Mouse (Mus musculus) intestine, embryonic 16.5 days (tissue): ENCODE data around the gene Abl1. TPM values are rescaled to one million over a fixed set of nuclear protein-coding genes. Genes with fewer than 3 reads are reported as not detected.

ENCODE experiments used
- ATAC-seq: fragments of 200-750 bp; cut with Nextera tagmentation; 2 replicates; pipeline ENCODE4 v1.8.0; 2017; ENCODE audit warnings: moderate TSS enrichment, moderate library complexity
- H3K27ac ChIP-seq: fragments of 300-500 bp; sonication (generic); 2 replicates; pipeline ENCODE4 v1.5.1; 2014; ENCODE audit warnings: mild to moderate bottlenecking, low read length
- H3K27me3 ChIP-seq: fragments of 300-500 bp; sonication (generic); replicated peaks from 2 replicates; pipeline ENCODE4 v1.6.1; 2014; ENCODE audit warnings: low read length, control low read depth, mixed read lengths; ENCODE audit not compliant: control insufficient read depth, insufficient read depth
- H3K36me3 ChIP-seq: fragments of 300-500 bp; sonication (generic); 2 replicates; pipeline ENCODE4 v1.6.1; 2014; ENCODE audit warnings: low read length, control low read depth; ENCODE audit not compliant: control insufficient read depth, insufficient read depth
- H3K4me1 ChIP-seq: fragments of 300-500 bp; sonication (generic); 2 replicates; pipeline ENCODE4 v1.6.1; 2014; ENCODE audit warnings: low read length, control low read depth, mixed read lengths; ENCODE audit not compliant: control insufficient read depth, insufficient read depth
- H3K4me2 ChIP-seq: fragments of 300-500 bp; sonication (generic); 2 replicates; pipeline ENCODE4 v1.6.1; 2014; ENCODE audit warnings: low read depth, low read length, control low read depth
- H3K4me3 ChIP-seq: fragments of 300-500 bp; sonication (generic); 2 replicates; pipeline ENCODE4 v1.5.1; 2014; ENCODE audit warnings: mild to moderate bottlenecking, low read length
- H3K9ac ChIP-seq: fragments of 300-500 bp; sonication (generic); 2 replicates; pipeline ENCODE4 v1.6.1; 2014; ENCODE audit warnings: low read depth, low read length
- H3K9me3 ChIP-seq: fragments of 300-500 bp; sonication (generic); 2 replicates; pipeline ENCODE4 v1.6.1; 2016; ENCODE audit warnings: low read length, control low read depth; ENCODE audit not compliant: control insufficient read depth
- WGBS: fragments of 180-500 bp; shearing (Covaris S2); extraction: QIAGEN DNeasy Blood & Tissue Kit; methylation state at CpG from one replicate; pipeline ENCODE4 v1.1.7; 2014; 5-methylcytosine and 5-hydroxymethylcytosine counted together
- polyA plus RNA-seq: library from polyadenylated mRNA; unstranded; fragments of >200 nt; fragmentation: Nextera tagmentation; extraction: Ambion mirVana; gene quantifications from 2 replicates; pipeline ENCODE4 v1.2.1, GENCODE M21; 2015

The Abl1 gene
- polyA plus RNA-seq: 25.1 and 26.2 TPM in 2 replicates

GRCm38 (mm10) chr2:31688074-31688925, at the start of gene Abl1:
TSS of gene Abl1 (plus strand) at chr2:31688376.
- H3K4me1 ChIP-seq: peaks cover 14% of the 10 kb centered on the region
- peak; percentile 99 for ATAC-seq
- H3K27me3 ChIP-seq: no peaks in the 10 kb centered on the region
- H3K4me3 ChIP-seq: peak within 1 kb of the TSS; percentile 98
- peak within 1 kb of the TSS; percentile 96 for H3K27ac ChIP-seq
- peak within 1 kb of the TSS; percentile 63 for H3K4me2 ChIP-seq
- no peaks in the 10 kb centered on the region for H3K9me3 ChIP-seq
- H3K36me3 ChIP-seq: peaks cover 5% of the 10 kb centered on the region; the same call in 1 of the 2 replicates
- peak within 1 kb of the TSS; percentile 99 for H3K9ac ChIP-seq
- under 1% methylated on average over 64 of the region's 64 CpGs for WGBS

GRCm38 (mm10) chr2:31638581-31639465, 49.4 kb upstream of the Abl1 start:
- Histone ChIP-seq H3K4me3 (no peak overlapping the region), H3K27me3 (peaks cover 100% of the 10 kb centered on the region), H3K9ac (no peak overlapping the region), H3K4me2 (no peak overlapping the region), H3K27ac (no peak overlapping the region), H3K9me3 (no peaks in the 10 kb centered on the region), H3K36me3 (no peaks in the 10 kb centered on the region), H3K4me1 (peaks cover 24% of the 10 kb centered on the region)
- 2% methylated on average over 33 of the region's 34 CpGs for WGBS
- no peak for ATAC-seq

DNA sequence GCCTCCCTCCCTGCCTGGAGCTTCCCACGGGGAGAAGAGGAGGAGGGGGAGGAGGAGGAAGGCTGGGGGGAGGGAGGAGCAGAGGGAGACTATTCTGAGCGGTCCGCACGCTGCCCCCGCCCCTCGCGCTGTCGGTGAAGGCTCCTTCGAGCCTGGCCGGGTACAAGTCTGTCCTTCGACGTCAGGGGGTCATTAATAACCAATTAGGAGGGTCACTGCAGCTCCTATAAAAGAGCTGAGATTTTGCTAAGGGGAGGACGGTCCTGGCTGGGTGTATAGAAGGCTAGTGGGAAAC, 48.8 kb upstream of the Abl1 start:
- Histone ChIP-seq H3K4me3 (no peak overlapping the region), H3K27ac (no peak overlapping the region), H3K4me1 (peaks cover 24% of the 10 kb centered on the region), H3K36me3 (no peaks in the 10 kb centered on the region), H3K9me3 (no peaks in the 10 kb centered on the region), H3K4me2 (no peak overlapping the region), H3K27me3 (peaks cover 100% of the 10 kb centered on the region), H3K9ac (no peak overlapping the region)
- ATAC-seq: no peak
- WGBS: under 1% methylated on average over 13 of the region's 13 CpGs

DNA sequence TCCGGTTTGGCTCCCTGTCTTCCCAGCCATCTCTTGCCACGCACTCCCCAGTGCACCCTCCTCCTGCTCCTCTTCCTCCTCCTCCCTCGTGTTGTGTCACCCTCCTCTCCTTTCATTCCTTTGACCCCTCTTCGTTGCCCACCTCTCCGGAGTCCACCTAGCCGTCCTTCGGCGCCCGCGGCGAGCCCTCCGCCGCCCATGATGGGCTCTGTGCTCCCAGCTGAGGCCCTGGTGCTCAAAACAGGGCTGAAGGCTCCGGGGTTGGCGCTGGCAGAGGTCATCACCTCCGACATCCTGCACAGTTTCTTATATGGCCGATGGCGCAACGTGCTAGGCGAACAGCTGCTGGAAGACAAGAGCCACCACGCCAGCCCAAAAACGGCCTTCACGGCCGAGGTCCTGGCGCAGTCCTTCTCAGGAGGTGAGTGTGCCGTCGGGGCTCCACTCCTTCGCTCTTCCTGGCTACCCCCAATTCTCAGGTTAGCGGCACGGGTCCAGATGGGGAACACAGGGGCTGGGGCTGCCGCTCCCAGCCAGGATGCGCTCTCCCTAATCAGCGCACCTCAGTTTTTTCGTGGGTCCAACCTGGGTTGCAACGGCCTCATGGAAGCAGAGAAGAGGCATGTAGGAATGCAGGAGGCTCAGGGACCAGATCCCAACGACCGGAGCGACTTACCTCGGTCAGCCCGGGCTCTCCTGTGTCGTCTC, 48.1 kb upstream of the Abl1 start, which contains the start of gene Prdm12:
Gene Prdm12 (plus strand): TSS at position 137 of the 708 bp plus-strand sequence.
- peaks cover 24% of the 10 kb centered on the region for H3K4me1 ChIP-seq
- H3K9me3 ChIP-seq: no peaks in the 10 kb centered on the region
- H3K36me3 ChIP-seq: no peaks in the 10 kb centered on the region
- no peak within 1 kb of the TSS for H3K27ac ChIP-seq
- WGBS: 2% methylated on average over 41 of the region's 41 CpGs
- no peak within 1 kb of the TSS for H3K4me2 ChIP-seq
- H3K27me3 ChIP-seq: peaks cover 100% of the 10 kb centered on the region
- ATAC-seq: no peak
- H3K4me3 ChIP-seq: no peak within 1 kb of the TSS
- H3K9ac ChIP-seq: no peak within 1 kb of the TSS

- H3K4me3 ChIP-seq: no peak overlapping the region
- under 1% methylated on average over 48 of the region's 48 CpGs for WGBS
Measured at GRCm38 (mm10) chr2:31640609-31641507, 47.3 kb upstream of the Abl1 start.

DNA sequence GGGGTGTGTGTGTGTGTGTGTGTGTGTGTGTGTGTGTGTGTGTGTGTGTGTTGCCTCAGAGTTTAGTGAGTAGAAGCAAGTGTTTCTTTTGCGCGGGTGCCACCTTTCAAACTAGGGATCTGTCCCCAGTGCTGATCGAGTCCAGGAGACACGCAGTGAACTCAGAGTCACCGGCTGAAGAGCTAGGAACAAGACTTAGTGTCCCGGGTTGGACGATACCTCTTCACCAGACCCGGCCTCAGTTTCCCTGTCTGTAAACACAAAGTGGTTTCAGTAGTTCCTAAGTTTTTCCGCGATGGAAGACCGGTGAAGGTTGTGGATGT, 46.7 kb upstream of the Abl1 start:
- Histone ChIP-seq H3K4me3 (no peak overlapping the region), H3K36me3 (no peaks in the 10 kb centered on the region), H3K27ac (no peak overlapping the region), H3K4me2 (no peak overlapping the region), H3K4me1 (peaks cover 11% of the 10 kb centered on the region), H3K9ac (no peak overlapping the region), H3K9me3 (no peaks in the 10 kb centered on the region), H3K27me3 (peaks cover 95% of the 10 kb centered on the region)
- under 1% methylated on average over 11 of the region's 11 CpGs for WGBS
- ATAC-seq: no peak

More at GRCm38 (mm10) chr2:31640609-31641507, 47.3 kb upstream of the Abl1 start:
- Histone ChIP-seq H3K27me3 (peaks cover 96% of the 10 kb centered on the region), H3K4me2 (no peak overlapping the region), H3K4me1 (peaks cover 17% of the 10 kb centered on the region), H3K9me3 (no peaks in the 10 kb centered on the region), H3K36me3 (no peaks in the 10 kb centered on the region), H3K27ac (no peak overlapping the region), H3K9ac (no peak overlapping the region)
- ATAC-seq: no peak

DNA sequence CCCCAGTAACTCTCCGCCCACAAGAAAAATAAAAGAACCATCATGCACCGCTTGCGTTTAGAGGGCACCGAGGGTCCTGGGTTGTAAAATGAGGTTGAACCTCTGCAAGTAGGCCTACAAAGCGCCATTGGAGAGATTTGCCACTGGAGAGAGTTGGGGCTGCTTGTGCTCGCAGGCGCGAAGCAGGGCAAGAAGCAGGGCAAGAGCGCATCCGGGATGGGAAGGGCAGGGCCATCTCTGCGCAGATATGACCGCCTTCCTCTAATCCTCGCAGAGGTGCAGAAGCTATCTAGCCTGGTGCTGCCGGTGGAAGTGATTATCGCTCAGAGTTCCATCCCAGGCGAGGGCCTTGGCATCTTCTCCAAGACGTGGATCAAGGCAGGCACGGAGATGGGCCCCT, 46.2 kb upstream of the Abl1 start:
- Histone ChIP-seq H3K4me1 (peaks cover 6% of the 10 kb centered on the region), H3K27ac (no peak overlapping the region), H3K27me3 (peaks cover 94% of the 10 kb centered on the region), H3K4me2 (no peak overlapping the region), H3K4me3 (no peak overlapping the region), H3K36me3 (no peaks in the 10 kb centered on the region), H3K9ac (no peak overlapping the region), H3K9me3 (no peaks in the 10 kb centered on the region)
- ATAC-seq: no peak
- WGBS: 2% methylated on average over 18 of the region's 18 CpGs

GRCm38 (mm10) chr2:31653971-31654853, 34.0 kb upstream of the Abl1 start:
- under 1% methylated on average over 90 of the region's 109 CpGs for WGBS
- peaks cover 57% of the 10 kb centered on the region for H3K27me3 ChIP-seq

More at GRCm38 (mm10) chr2:31653971-31654853, 34.0 kb upstream of the Abl1 start:
- peak overlapping the region; percentile 62 for H3K4me3 ChIP-seq
- H3K4me2 ChIP-seq: peak overlapping the region; percentile 98
- H3K36me3 ChIP-seq: no peaks in the 10 kb centered on the region
- H3K27ac ChIP-seq: no peak overlapping the region
- peak overlapping the region; percentile 49 for H3K9ac ChIP-seq
- no peaks in the 10 kb centered on the region for H3K9me3 ChIP-seq
- H3K4me1 ChIP-seq: peaks cover 11% of the 10 kb centered on the region
- ATAC-seq: peak; percentile 65
